Mouse (Mus musculus) embryonic facial prominence, embryonic 10.5 days (tissue): ENCODE measurements around the gene H2-Eb1. TPM values are rescaled to one million over a fixed set of nuclear protein-coding genes. Genes with fewer than 3 reads are reported as not detected.

Source experiments
- DNase-seq: peaks from one replicate; pipeline ENCODE4 v3.0.0-alpha.2; 2017; ENCODE audit warnings: low spot score
- H3K27ac ChIP-seq: fragments of 300-500 bp; sonication (generic); replicated peaks from 2 replicates; pipeline ENCODE4 v1.5.1; 2016; ENCODE audit warnings: mild to moderate bottlenecking
- H3K27me3 ChIP-seq: fragments of 300-500 bp; sonication (generic); replicated peaks from 2 replicates; pipeline ENCODE4 v1.6.1; 2016; ENCODE audit warnings: low read depth, mild to moderate bottlenecking; ENCODE audit not compliant: poor library complexity, severe bottlenecking
- H3K36me3 ChIP-seq: fragments of 300-500 bp; sonication (generic); replicated peaks from 2 replicates; pipeline ENCODE4 v1.6.1; 2016; ENCODE audit warnings: mild to moderate bottlenecking, moderate library complexity
- H3K4me1 ChIP-seq: fragments of 300-500 bp; sonication (generic); 2 replicates; pipeline ENCODE4 v1.6.1; 2016
- H3K4me3 ChIP-seq: fragments of 300-500 bp; sonication (generic); 2 replicates; pipeline ENCODE4 v1.5.1; 2016; ENCODE audit warnings: mild to moderate bottlenecking, moderate library complexity
- H3K9me3 ChIP-seq: fragments of 300-500 bp; sonication (generic); 2 replicates; pipeline ENCODE4 v1.6.1; 2016; ENCODE audit warnings: mild to moderate bottlenecking
- WGBS: fragments of 180-500 bp; shearing (Covaris S2); methylation state at CpG from one replicate; pipeline ENCODE4 v1.1.7; 2016; 5-methylcytosine and 5-hydroxymethylcytosine counted together
- polyA plus RNA-seq: library from polyadenylated mRNA; unstranded; fragments of >200 nt; fragmentation: Nextera tagmentation; extraction: Ambion mirVana; gene quantifications from 2 replicates; pipeline ENCODE4 v1.2.1, GENCODE M21; 2016

Gene H2-Eb1
- 1.2 and 1.3 TPM in 2 replicates for polyA plus RNA-seq

DNA sequence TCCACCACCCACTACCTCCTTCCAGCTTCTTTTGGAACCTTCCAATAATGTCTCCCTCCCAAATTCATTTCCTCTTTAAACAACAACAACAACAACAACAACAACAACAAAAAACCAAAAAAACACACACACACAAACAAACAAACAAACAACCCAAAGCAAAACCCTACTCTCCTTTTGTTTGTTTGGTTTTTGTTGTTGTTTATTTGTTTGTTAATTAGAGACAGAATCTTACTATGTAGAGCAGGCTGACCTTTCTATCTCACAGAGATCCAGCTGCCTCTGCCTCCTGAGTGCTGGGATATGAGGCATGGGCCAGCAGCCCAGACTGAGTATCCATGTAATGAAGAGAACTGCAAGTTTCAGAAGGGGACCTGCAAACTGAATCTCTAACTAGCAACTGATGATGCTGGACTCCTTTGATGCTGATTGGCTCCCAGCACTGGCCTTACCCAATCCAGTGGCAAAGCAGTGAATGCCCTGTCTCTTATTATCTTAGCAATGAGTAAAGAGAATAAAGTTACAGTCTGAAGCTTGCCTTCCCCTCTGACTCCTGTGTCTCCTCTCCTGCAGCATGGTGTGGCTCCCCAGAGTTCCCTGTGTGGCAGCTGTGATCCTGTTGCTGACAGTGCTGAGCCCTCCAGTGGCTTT lies at the start of gene H2-Eb1:
H2-Eb1 (plus strand) TSS at position 488 of the 651 bp plus-strand sequence.
- H3K27me3 ChIP-seq = peaks cover 11% of the 10 kb centered on the region
- H3K36me3 ChIP-seq = no peaks in the 10 kb centered on the region
- no peak within 1 kb of the TSS for H3K4me3 ChIP-seq
- peaks cover 11% of the 10 kb centered on the region for H3K4me1 ChIP-seq
- peak; percentile 79 for DNase-seq
- H3K9me3 ChIP-seq = no peaks in the 10 kb centered on the region
- H3K27ac ChIP-seq = no peak within 1 kb of the TSS

DNA sequence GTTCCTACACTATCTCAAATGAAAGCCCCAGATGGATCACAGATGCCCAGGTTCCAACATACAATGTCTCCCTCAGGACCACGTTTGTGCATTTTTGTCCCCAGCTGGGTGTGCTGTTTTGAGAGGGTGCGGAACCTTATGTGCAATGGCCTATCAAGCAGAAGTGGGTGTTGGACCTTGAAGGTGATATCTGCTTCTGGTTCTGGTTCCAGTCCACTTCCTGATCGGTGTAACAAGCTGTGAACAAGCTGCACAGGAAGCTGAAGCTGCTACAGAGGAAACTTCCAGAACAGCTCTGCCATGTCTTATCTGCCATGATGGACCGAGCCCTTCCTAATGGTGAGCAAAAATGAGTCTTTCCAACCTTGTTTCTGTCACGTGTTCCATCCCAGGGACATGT lies 49.2 kb upstream of the H2-Eb1 start:
- H3K27me3 ChIP-seq = 0 out of 2 replicates have a peak, but pooled peaks cover 8% of the 10 kb centered on the region
- 84% methylated on average over 5 of the region's 5 CpGs for WGBS
- DNase-seq = no peak

DNA sequence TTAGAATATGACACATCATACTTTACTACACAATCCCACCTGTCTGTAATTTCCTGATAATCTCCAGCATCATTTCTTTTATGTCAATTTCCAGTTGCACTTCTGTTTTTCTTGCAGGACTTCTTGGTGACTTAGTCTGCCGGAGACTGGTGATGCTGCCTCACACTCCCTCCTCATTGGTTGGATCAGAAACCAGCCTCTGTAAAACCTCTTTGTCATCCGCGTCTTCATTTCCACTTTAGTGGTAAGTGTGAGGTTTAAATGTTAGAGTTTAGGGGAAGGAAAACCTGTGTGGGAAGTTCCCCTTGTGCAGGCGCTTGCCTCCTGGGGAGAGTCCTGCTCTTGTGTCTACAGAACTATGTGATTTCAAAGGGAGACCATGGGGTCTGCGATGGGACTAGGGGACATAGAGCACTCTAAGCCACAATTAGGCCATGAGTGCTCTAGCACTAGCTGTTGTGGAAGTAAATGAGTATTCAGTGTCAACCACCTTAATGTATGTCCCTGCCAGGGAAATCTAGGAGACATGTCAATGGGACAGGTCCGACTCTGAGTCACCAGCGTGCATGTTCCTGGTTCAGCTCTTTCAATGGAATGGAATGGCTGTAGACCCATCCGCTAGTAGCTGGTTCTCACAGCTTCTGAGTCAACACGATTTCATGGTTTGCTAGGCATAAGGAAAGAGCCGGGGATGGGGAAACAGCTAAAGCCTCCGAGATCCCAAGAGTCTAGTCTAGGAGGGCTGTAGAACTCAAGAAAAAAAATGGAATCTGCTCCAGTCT lies 47.9 kb upstream of the H2-Eb1 start, which contains the start of gene H2-Ab1:
H2-Ab1 (plus strand) TSS at position 96 of the 782 bp plus-strand sequence.
- WGBS = 72% methylated on average over 11 of the region's 11 CpGs
- 0 out of 2 replicates have a peak, but pooled peaks cover under 1% of the 10 kb centered on the region for H3K4me1 ChIP-seq
- H3K36me3 ChIP-seq = no peaks in the 10 kb centered on the region
- H3K27ac ChIP-seq = no peak within 1 kb of the TSS
- no peaks in the 10 kb centered on the region for H3K9me3 ChIP-seq
- peak; percentile 48 for DNase-seq
- H3K27me3 ChIP-seq = peaks cover 20% of the 10 kb centered on the region
- H3K4me3 ChIP-seq = no peak within 1 kb of the TSS

More for the DNA sequence above, 49.2 kb upstream of the H2-Eb1 start:
- Histone ChIP-seq H3K9me3 (no peaks in the 10 kb centered on the region), H3K36me3 (no peaks in the 10 kb centered on the region), H3K27ac (no peak overlapping the region), H3K4me3 (no peak overlapping the region), H3K4me1 (no peaks in the 10 kb centered on the region)

DNA sequence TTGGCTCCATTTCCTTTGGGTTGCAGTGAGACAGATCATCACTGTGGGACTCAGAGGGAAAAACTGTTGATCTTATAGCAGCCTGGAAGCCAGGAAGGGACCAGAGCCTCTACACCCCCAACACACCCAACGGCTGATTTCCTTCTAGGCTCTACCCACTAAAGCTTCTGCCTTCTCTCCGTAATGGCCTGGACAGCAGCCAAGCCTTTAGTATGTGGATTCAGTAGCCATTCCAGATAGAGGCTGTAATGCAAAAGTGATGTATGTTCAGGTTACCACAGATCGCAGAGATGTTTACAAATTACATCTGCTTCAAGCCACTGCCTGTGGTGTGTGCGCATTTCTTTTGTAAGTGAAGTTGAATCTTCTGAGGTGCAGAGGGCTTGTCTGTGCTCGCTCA lies 45.1 kb upstream of the H2-Eb1 start:
- H3K9me3 ChIP-seq = no peaks in the 10 kb centered on the region
- DNase-seq = no peak
- no peak overlapping the region for H3K27ac ChIP-seq
- H3K4me3 ChIP-seq = no peak overlapping the region
- no peaks in the 10 kb centered on the region for H3K36me3 ChIP-seq
- H3K4me1 ChIP-seq = peaks cover 26% of the 10 kb centered on the region
- H3K27me3 ChIP-seq = peaks cover 44% of the 10 kb centered on the region
- WGBS = 87% methylated on average over 5 of the region's 5 CpGs

DNA sequence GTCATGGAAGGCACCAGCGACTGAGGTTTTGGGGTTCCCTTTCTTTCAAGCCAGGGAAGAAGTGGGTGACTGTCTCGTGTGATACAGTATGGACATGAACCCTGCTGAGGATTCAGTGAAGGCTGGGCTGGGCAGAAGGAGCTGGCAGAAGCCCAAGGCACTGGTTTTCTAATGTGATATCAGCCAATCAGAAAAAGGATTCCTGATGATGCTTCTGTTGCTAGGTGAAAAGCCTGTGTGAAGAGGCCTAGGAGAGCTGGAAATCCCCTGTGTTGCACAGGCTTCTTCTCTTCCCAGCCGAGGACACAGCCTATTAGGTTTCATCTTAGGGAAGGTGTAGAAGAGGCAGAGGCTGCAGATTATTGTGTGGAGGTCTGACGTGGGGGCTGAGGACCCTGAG lies 44.2 kb upstream of the H2-Eb1 start:
- Histone ChIP-seq H3K27me3 (peaks cover 51% of the 10 kb centered on the region), H3K4me1 (peaks cover 26% of the 10 kb centered on the region), H3K36me3 (no peaks in the 10 kb centered on the region), H3K27ac (no peak overlapping the region), H3K9me3 (no peaks in the 10 kb centered on the region), H3K4me3 (no peak overlapping the region)
- peak; percentile 18 for DNase-seq
- WGBS = 26% methylated on average over 4 of the region's 4 CpGs

DNA sequence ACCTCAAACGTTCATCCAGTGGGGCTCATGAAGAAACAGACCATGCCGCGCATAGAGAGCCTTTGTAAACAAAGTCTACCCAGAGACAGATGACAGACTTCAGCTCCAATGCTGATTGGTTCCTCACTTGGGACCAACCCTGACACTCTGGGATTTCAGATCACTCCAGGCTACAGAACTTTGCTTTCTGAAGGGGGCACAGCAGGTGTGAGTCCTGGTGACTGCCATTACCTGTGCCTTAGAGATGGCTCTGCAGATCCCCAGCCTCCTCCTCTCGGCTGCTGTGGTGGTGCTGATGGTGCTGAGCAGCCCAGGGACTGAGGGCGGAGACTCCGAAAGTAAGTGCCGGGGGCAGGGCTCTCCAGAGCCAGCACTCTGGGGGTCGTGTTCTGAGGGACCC lies 42.6 kb upstream of the H2-Eb1 start:
- Histone ChIP-seq H3K4me3 (peak overlapping the region; percentile 68), H3K4me1 (peaks cover 26% of the 10 kb centered on the region), H3K9me3 (no peaks in the 10 kb centered on the region), H3K27ac (no peak overlapping the region; the same call in 1 of the 2 replicates), H3K36me3 (no peaks in the 10 kb centered on the region), H3K27me3 (peaks cover 55% of the 10 kb centered on the region)
- 1% methylated on average over 8 of the region's 8 CpGs for WGBS
- peak; percentile 80 for DNase-seq

DNA sequence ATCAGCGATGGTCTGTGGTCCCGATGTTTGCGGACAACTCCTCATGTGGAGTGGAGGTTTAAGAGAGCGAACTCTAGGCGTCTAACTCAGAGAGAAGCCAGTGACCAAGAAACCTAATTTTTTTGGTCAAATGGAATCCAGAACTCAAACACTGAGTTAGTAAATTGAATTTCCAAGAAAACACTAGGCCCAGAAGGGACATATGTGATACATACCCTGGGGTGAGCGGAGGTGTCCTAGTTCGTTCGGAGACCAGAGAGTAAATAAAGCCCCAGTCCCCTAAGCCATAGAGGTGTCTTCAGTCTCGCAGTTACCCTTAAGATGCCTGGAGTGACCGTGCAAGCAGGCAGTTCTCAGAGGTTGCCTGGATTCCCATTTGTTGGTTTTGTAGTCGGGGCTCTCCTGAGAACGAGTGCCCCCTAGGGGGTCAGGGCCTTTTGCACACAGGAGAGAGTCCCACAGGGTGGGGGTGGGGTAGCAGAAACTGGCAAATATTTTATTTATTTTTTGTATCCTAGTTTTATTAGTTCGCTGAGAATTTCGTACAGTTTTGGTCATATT lies 41.8 kb upstream of the H2-Eb1 start:
- H3K36me3 ChIP-seq = no peaks in the 10 kb centered on the region
- WGBS = 2% methylated on average over 14 of the region's 14 CpGs
- H3K4me1 ChIP-seq = peaks cover 26% of the 10 kb centered on the region
- H3K4me3 ChIP-seq = peak overlapping the region; percentile 68
- peak overlapping the region; percentile 79; the same call in 1 of the 2 replicates for H3K27ac ChIP-seq
- H3K9me3 ChIP-seq = no peaks in the 10 kb centered on the region
- H3K27me3 ChIP-seq = peaks cover 53% of the 10 kb centered on the region
- DNase-seq = peak; percentile 62

DNA sequence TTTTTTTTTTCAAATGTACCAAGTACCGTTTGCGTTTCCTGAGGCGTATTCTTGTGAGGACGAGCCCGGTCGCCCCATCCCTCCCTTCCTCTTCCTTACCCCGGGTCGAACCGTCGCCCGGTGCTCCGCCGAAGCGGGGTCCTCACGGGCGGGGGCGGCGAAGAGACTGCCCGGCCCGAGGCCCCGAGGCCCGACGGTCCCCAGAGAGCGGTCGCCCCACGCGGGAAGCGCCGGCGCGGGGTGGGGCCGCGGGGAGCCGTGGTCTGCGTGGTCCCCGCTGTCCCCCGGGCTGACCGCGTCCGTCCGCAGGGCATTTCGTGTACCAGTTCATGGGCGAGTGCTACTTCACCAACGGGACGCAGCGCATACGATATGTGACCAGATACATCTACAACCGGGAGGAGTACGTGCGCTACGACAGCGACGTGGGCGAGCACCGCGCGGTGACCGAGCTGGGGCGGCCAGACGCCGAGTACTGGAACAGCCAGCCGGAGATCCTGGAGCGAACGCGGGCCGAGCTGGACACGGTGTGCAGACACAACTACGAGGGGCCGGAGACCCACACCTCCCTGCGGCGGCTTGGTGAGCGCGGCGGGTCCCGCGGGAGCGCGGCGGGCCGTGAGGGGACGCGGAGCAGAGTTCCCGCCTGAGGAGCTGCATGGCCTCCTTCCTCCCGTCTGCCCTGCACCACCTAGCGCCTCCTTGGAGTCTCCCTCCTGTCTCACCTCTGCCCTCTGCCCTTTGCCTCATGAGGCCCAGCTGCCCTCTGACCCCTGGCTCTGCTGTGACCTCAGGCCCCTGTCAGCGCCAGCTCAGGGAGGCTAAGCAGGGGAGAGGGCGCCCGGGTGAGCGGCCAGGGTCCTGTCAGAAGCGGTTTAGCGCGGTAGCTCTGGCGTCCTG lies 41.0 kb upstream of the H2-Eb1 start:
- Histone ChIP-seq H3K4me3 (peak overlapping the region; percentile 68), H3K36me3 (no peaks in the 10 kb centered on the region), H3K9me3 (no peaks in the 10 kb centered on the region), H3K27ac (peak overlapping the region; percentile 79), H3K27me3 (peaks cover 49% of the 10 kb centered on the region), H3K4me1 (peaks cover 26% of the 10 kb centered on the region)
- under 1% methylated on average over 93 of the region's 93 CpGs for WGBS
- peak; percentile 70 for DNase-seq

DNA sequence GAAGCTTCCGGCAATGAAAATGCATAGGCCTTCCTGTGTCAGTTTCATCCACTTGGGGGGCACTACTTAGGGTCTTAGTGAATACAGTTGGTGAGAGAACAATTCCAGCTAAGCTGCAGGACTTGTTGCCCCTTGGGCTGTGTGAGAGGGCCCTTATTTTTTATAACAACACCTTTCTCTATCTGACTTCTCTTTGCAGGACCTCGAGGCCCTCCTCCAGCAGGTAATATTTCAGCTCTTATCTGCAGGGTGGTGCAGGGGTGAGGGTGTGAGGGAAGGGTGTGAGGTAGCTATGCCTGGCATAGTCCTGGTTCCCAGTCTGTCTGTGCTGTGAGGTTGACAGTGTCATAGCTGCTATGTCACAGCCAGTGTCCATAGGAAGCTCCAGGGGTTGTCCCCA lies 37.4 kb upstream of the H2-Eb1 start:
- no peak for DNase-seq
- H3K4me3 ChIP-seq = no peak overlapping the region
- H3K36me3 ChIP-seq = no peaks in the 10 kb centered on the region
- 85% methylated on average over 2 of the region's 2 CpGs for WGBS
- peaks cover 21% of the 10 kb centered on the region for H3K4me1 ChIP-seq
- H3K27ac ChIP-seq = no peak overlapping the region
- peaks cover 35% of the 10 kb centered on the region for H3K27me3 ChIP-seq
- no peaks in the 10 kb centered on the region for H3K9me3 ChIP-seq

DNA sequence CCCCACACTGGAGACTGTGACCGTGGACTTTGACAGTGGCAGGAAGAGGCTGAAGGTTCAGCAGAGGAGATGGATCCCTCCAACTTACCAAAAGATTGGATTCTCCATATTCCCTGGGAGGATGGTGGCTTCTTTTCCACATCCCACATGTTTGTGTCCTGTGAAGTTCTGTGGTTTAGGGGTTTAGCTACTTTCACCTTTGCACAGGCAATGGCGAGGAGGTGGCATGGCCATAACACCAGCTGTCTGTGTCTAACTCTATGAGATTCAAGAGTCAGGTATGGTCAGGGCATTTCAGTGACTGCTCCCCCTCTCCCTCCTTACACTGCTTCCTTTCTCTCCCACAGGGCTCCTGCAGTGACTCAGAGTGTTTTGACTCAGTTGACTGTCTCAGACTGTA lies 36.9 kb upstream of the H2-Eb1 start:
- Histone ChIP-seq H3K4me3 (no peak overlapping the region), H3K27ac (no peak overlapping the region), H3K27me3 (peaks cover 30% of the 10 kb centered on the region), H3K36me3 (no peaks in the 10 kb centered on the region), H3K9me3 (no peaks in the 10 kb centered on the region), H3K4me1 (peaks cover 16% of the 10 kb centered on the region)
- WGBS = 87% methylated on average over 2 of the region's 2 CpGs
- DNase-seq = no peak

DNA sequence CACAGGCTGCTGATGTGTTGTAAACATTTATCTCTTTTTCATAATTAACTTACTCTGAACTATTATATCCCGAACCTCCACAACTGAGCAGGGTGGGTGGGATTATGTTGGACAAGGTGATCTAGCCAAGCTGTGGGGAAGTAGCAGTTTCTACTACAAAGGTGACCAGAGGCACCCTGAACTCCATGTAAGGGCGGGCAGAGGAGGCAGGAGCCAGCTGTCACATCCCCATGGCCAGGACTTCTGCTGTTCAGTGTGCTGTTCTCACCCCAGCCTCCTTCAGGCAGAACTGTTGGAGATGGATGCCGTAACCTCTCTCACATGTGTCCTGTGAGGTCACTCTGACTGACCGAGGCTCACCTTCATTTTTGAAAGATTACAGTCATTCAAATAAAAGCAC lies 35.9 kb upstream of the H2-Eb1 start:
- peaks cover 5% of the 10 kb centered on the region for H3K4me1 ChIP-seq
- no peak overlapping the region for H3K27ac ChIP-seq
- H3K9me3 ChIP-seq = no peaks in the 10 kb centered on the region
- 78% methylated on average over 4 of the region's 4 CpGs for WGBS
- no peak overlapping the region for H3K4me3 ChIP-seq
- peaks cover 20% of the 10 kb centered on the region for H3K27me3 ChIP-seq
- DNase-seq = no peak
- no peaks in the 10 kb centered on the region for H3K36me3 ChIP-seq

DNA sequence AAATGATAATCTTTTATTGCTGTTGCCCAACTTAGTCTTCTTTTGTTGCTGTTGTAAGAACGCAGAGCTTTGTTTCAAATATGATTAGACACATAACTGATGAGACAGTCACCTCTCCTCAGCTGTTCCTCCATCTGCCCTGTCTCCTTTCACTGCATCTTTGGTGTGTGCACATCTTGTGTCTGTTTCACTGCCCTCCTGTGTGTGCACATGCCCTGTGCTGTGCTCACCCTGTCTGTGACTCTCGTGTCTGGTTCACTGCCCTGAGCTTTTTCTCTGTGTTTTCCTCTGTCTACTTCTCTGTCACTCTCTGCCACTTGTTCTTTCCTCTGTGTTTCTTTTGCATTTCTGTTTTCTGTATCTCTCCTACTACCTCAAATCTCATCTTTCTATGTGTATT lies 35.4 kb upstream of the H2-Eb1 start:
- 85% methylated on average over 2 of the region's 2 CpGs for WGBS
- Histone ChIP-seq H3K36me3 (no peaks in the 10 kb centered on the region), H3K27me3 (peaks cover 16% of the 10 kb centered on the region), H3K9me3 (no peaks in the 10 kb centered on the region), H3K4me3 (no peak overlapping the region), H3K27ac (no peak overlapping the region), H3K4me1 (peaks cover 1% of the 10 kb centered on the region)
- DNase-seq = no peak
